Mouse (Mus musculus) stomach, embryonic 16.5 days (tissue): Measurements from ENCODE around the gene Maml3. TPM values are rescaled to one million over a fixed set of nuclear protein-coding genes. Genes with fewer than 3 reads are reported as not detected.
A peak's percentile ranks its signal among the peaks of the same experiment; 100 is the strongest.

Source experiments
- ATAC-seq: fragments of 200-750 bp; cut with Nextera tagmentation; 2 replicates; pipeline ENCODE4 v1.8.0; 2017; ENCODE audit warnings: moderate number of reproducible peaks, moderate TSS enrichment; ENCODE audit not compliant: insufficient read depth, low FRiP score
- H3K27ac ChIP-seq: fragments of 300-500 bp; sonication (generic); 2 replicates; pipeline ENCODE4 v1.5.1; 2014; ENCODE audit warnings: low read length
- H3K27me3 ChIP-seq: fragments of 300-500 bp; sonication (generic); 2 replicates; pipeline ENCODE4 v1.6.1; 2014; ENCODE audit warnings: low read length, control low read depth, mixed read lengths; ENCODE audit not compliant: control insufficient read depth, insufficient read depth
- H3K36me3 ChIP-seq: fragments of 300-500 bp; sonication (generic); 2 replicates; pipeline ENCODE4 v1.6.1; 2014; ENCODE audit warnings: low read length; ENCODE audit not compliant: control insufficient read depth, insufficient read depth
- H3K4me1 ChIP-seq: fragments of 300-500 bp; sonication (generic); 2 replicates; pipeline ENCODE4 v1.6.1; 2014; ENCODE audit warnings: low read length, control low read depth, mixed read lengths; ENCODE audit not compliant: control insufficient read depth, insufficient read depth
- H3K4me2 ChIP-seq: fragments of 300-500 bp; sonication (generic); 2 replicates; pipeline ENCODE4 v1.6.1; 2014; ENCODE audit warnings: low read depth, low read length, mixed read lengths
- H3K4me3 ChIP-seq: fragments of 300-500 bp; sonication (generic); replicated peaks from 2 replicates; pipeline ENCODE4 v1.5.1; 2014; ENCODE audit warnings: mild to moderate bottlenecking, low read length
- H3K9ac ChIP-seq: fragments of 300-500 bp; sonication (generic); 2 replicates; pipeline ENCODE4 v1.6.1; 2014; ENCODE audit warnings: low read length
- H3K9me3 ChIP-seq: fragments of 300-500 bp; sonication (generic); replicated peaks from 2 replicates; pipeline ENCODE4 v1.6.1; 2016; ENCODE audit warnings: low read length, control low read depth; ENCODE audit not compliant: control insufficient read depth
- WGBS: fragments of 180-500 bp; shearing (Covaris S2); extraction: QIAGEN DNeasy Blood & Tissue Kit; methylation state at CpG from one replicate; pipeline ENCODE4 v1.1.7; 2014; 5-methylcytosine and 5-hydroxymethylcytosine counted together
- polyA plus RNA-seq: library from polyadenylated mRNA; unstranded; fragments of >200 nt; fragmentation: Nextera tagmentation; extraction: Ambion mirVana; gene quantifications from 2 replicates; pipeline ENCODE4 v1.2.1, GENCODE M21; 2015

Maml3 gene
- polyA plus RNA-seq, 1 experiment from 2014 or later, result 5.0 TPM

- Histone ChIP-seq H3K9me3 (no peaks in the 10 kb centered on the region), H3K9ac (no peak overlapping the region), H3K27ac (peak overlapping the region; percentile 96), H3K4me3 (no peak overlapping the region), H3K4me2 (no peak overlapping the region), H3K27me3 (no peaks in the 10 kb centered on the region), H3K36me3 (no peaks in the 10 kb centered on the region), H3K4me1 (peaks cover 38% of the 10 kb centered on the region)
- 49% methylated on average over 4 of the region's 4 CpGs for WGBS
- no peak for ATAC-seq
These were observed 61.0 kb downstream of the Maml3 start for GRCm38 (mm10) chr3:52043847-52044246.

- Histone ChIP-seq H3K9ac (no peak overlapping the region), H3K27me3 (no peaks in the 10 kb centered on the region), H3K4me2 (no peak overlapping the region), H3K27ac (no peak overlapping the region), H3K9me3 (no peaks in the 10 kb centered on the region), H3K4me3 (no peak overlapping the region), H3K36me3 (no peaks in the 10 kb centered on the region), H3K4me1 (peaks cover 38% of the 10 kb centered on the region)
- WGBS, result 68% methylated on average over 3 of the region's 3 CpGs
- no peak for ATAC-seq
These were observed 62.2 kb downstream of the Maml3 start for GRCm38 (mm10) chr3:52042680-52043079.

- ATAC-seq, result no peak
- WGBS, result 64% methylated on average over 7 of the region's 7 CpGs
These were observed 64.9 kb downstream of the Maml3 start for GRCm38 (mm10) chr3:52039958-52040357.

GRCm38 (mm10) chr3:52037260-52037659 lies 67.6 kb downstream of the Maml3 start:
- Histone ChIP-seq H3K36me3 (no peaks in the 10 kb centered on the region), H3K4me1 (peaks cover 27% of the 10 kb centered on the region), H3K4me3 (no peak overlapping the region), H3K27ac (no peak overlapping the region; the same call in 1 of the 2 replicates), H3K9ac (no peak overlapping the region), H3K9me3 (no peaks in the 10 kb centered on the region), H3K4me2 (no peak overlapping the region), H3K27me3 (no peaks in the 10 kb centered on the region)
- no peak for ATAC-seq
- 67% methylated on average over 5 of the region's 5 CpGs for WGBS

More at GRCm38 (mm10) chr3:52039958-52040357, 64.9 kb downstream of the Maml3 start:
- Histone ChIP-seq H3K4me2 (no peak overlapping the region), H3K4me3 (no peak overlapping the region), H3K27ac (no peak overlapping the region; the same call in 1 of the 2 replicates), H3K36me3 (no peaks in the 10 kb centered on the region), H3K4me1 (peaks cover 24% of the 10 kb centered on the region), H3K27me3 (no peaks in the 10 kb centered on the region), H3K9me3 (no peaks in the 10 kb centered on the region), H3K9ac (no peak overlapping the region)

GRCm38 (mm10) chr3:52035404-52035803 lies 69.5 kb downstream of the Maml3 start:
- WGBS, result 43% methylated on average over 8 of the region's 8 CpGs
- Histone ChIP-seq H3K4me1 (peaks cover 30% of the 10 kb centered on the region), H3K4me2 (no peak overlapping the region), H3K9ac (peak overlapping the region; percentile 3; the same call in 1 of the 2 replicates), H3K27ac (peak overlapping the region; percentile 43; the same call in 1 of the 2 replicates), H3K36me3 (no peaks in the 10 kb centered on the region), H3K27me3 (no peaks in the 10 kb centered on the region), H3K9me3 (no peaks in the 10 kb centered on the region), H3K4me3 (no peak overlapping the region)
- 0 out of 2 replicates have a peak, but pooled peaks have one; percentile 29 for ATAC-seq

GRCm38 (mm10) chr3:52033857-52034588 lies 70.9 kb downstream of the Maml3 start:
- no peak overlapping the region for H3K4me3 ChIP-seq
- H3K9me3 ChIP-seq, result no peaks in the 10 kb centered on the region
- no peaks in the 10 kb centered on the region for H3K27me3 ChIP-seq
- H3K4me2 ChIP-seq, result 0 out of 2 replicates have a peak overlapping the region, but pooled peaks have one; percentile 6
- H3K9ac ChIP-seq, result peak overlapping the region; percentile 47
- WGBS, result 26% methylated on average over 14 of the region's 14 CpGs
- H3K36me3 ChIP-seq, result no peaks in the 10 kb centered on the region
- peak; percentile 61; the same call in 1 of the 2 replicates for ATAC-seq
- H3K27ac ChIP-seq, result peak overlapping the region; percentile 68
- peaks cover 40% of the 10 kb centered on the region for H3K4me1 ChIP-seq

GRCm38 (mm10) chr3:52031327-52031726 lies 73.5 kb downstream of the Maml3 start:
- no peaks in the 10 kb centered on the region for H3K27me3 ChIP-seq
- no peaks in the 10 kb centered on the region for H3K9me3 ChIP-seq
- no peak overlapping the region for H3K27ac ChIP-seq
- no peak for ATAC-seq
- H3K9ac ChIP-seq, result no peak overlapping the region
- H3K4me3 ChIP-seq, result no peak overlapping the region
- peaks cover 49% of the 10 kb centered on the region for H3K4me1 ChIP-seq
- no peak overlapping the region for H3K4me2 ChIP-seq
- no peaks in the 10 kb centered on the region for H3K36me3 ChIP-seq

GRCm38 (mm10) chr3:52030114-52030513 lies 74.8 kb downstream of the Maml3 start:
- H3K36me3 ChIP-seq, result no peaks in the 10 kb centered on the region
- H3K4me1 ChIP-seq, result peaks cover 42% of the 10 kb centered on the region
- H3K4me2 ChIP-seq, result peak overlapping the region; percentile 47
- peak overlapping the region; percentile 30 for H3K4me3 ChIP-seq
- 26% methylated on average over 10 of the region's 10 CpGs for WGBS
- H3K9ac ChIP-seq, result peak overlapping the region; percentile 40
- H3K9me3 ChIP-seq, result no peaks in the 10 kb centered on the region
- no peak for ATAC-seq
- peak overlapping the region; percentile 50 for H3K27ac ChIP-seq
- no peaks in the 10 kb centered on the region for H3K27me3 ChIP-seq

- no peak for ATAC-seq
These were observed 75.2 kb downstream of the Maml3 start for GRCm38 (mm10) chr3:52029661-52030081.

More at GRCm38 (mm10) chr3:52029661-52030081, 75.2 kb downstream of the Maml3 start:
- 23% methylated on average over 12 of the region's 12 CpGs for WGBS
- peak overlapping the region; percentile 40 for H3K9ac ChIP-seq
- H3K4me1 ChIP-seq, result peaks cover 37% of the 10 kb centered on the region
- peak overlapping the region; percentile 47 for H3K4me2 ChIP-seq
- no peaks in the 10 kb centered on the region for H3K9me3 ChIP-seq
- H3K36me3 ChIP-seq, result no peaks in the 10 kb centered on the region
- H3K27ac ChIP-seq, result peak overlapping the region; percentile 50
- H3K27me3 ChIP-seq, result no peaks in the 10 kb centered on the region
- peak overlapping the region; percentile 30 for H3K4me3 ChIP-seq
